Comparison of ENCODE assay signal across 8 mouse cellular contexts in the genomic region with DNA sequence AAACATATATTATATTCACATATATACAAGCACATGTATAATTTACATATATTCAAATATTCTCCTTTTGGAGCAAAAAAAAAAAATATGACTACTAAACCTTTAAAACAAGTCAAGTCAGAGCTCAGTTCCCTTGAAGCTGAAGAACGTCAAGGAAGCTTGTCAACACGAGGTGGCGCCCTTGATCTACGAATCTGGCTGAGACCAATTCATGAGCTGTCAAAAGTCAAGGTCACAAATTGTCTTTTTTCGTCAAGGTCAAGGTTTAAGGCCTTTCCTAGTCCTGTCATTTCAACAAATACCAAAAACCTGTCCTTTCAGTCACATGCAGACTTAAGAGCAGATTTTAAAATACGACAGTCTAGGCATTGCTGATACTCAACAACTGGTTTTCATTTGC. TPM values are rescaled to one million over a fixed set of nuclear protein-coding genes. Genes with fewer than 3 reads are reported as not detected.
DNase-seq lines count a peak whose midpoint lies in the region; ATAC-seq and TF ChIP-seq lines count a peak whose summit lies in the region.
"Had no signal": no experiment of that assay in that cellular context is flagged by ENCODE, and none has a peak within 500 bp of the region (broad histone marks: within the 10 kb centered on the region; RNA-seq: fewer than 3 reads in every experiment).

No protein-coding gene starts in this region.

- no peak overlapping the region for H3K27ac ChIP-seq in embryonic fibroblast, embryonic 13.5 days (ENCODE audit: insufficient read depth, low read length)
- H3K27ac ChIP-seq in liver, embryonic 11.5 days (ENCODE audit: low read depth, low read length) = no peak overlapping the region

- under 1% methylated on average over 6 of the region's 6 CpGs for WGBS in liver, embryonic 11.5 days

- no peaks in the 10 kb centered on the region for H3K4me1 ChIP-seq in embryonic fibroblast, embryonic 13.5 days (ENCODE audit: control insufficient read depth, insufficient read depth, low read length)
- 0 out of 2 replicates have a peak, but pooled peaks cover 6% of the 10 kb centered on the region for H3K4me1 ChIP-seq in liver, embryonic 11.5 days (replicated peaks; ENCODE audit: control insufficient read depth, insufficient read depth, low read length)

- no peaks in the 10 kb centered on the region for H3K36me3 ChIP-seq in liver, embryonic 11.5 days (ENCODE audit: control insufficient read depth, insufficient read depth, low read length)

- TF ChIP-seq POLR2A in embryonic fibroblast, embryonic 13.5 days (IDR thresholded peaks at IDR 0.05; ENCODE audit: low read depth, low read length) = no peak

- peak; percentile 51 for DNase-seq in right cerebral cortex, adult 18-20 months
- DNase-seq in right cerebral cortex, postnatal 25 days = no peak
- peak; percentile 79 to 80 for DNase-seq in adrenal gland, postnatal 36 days
- peak; percentile 90 for DNase-seq in kidney, adult 9 months
- peak; percentile 64 for DNase-seq in liver, embryonic 11.5 days (ENCODE audit: low spot score)
- DNase-seq in skeletal muscle tissue, adult 2 months (ENCODE audit: low read depth, low spot score) = peak; percentile 64

- no peak overlapping the region for H3K4me2 ChIP-seq in liver, embryonic 11.5 days

- no peaks in the 10 kb centered on the region for H3K9me3 ChIP-seq in liver, embryonic 11.5 days (ENCODE audit: control insufficient read depth, low read length)

- peaks cover 98% of the 10 kb centered on the region for H3K27me3 ChIP-seq in liver, embryonic 11.5 days (replicated peaks; ENCODE audit: control insufficient read depth, insufficient read depth, low read length)

- no peak for ATAC-seq in liver, embryonic 11.5 days (replicated peaks; ENCODE audit: low FRiP score)

- no peak overlapping the region for H3K4me3 ChIP-seq in embryonic fibroblast, embryonic 13.5 days (ENCODE audit: insufficient read depth, low read length)
- no peak overlapping the region for H3K4me3 ChIP-seq in liver, embryonic 11.5 days (ENCODE audit: low read depth, low read length)

- no peak overlapping the region for H3K9ac ChIP-seq in liver, embryonic 11.5 days (ENCODE audit: low read depth, low read length)

- TF ChIP-seq CTCF in embryonic fibroblast, embryonic 13.5 days (IDR thresholded peaks at IDR 0.05; ENCODE audit: borderline replicate concordance, insufficient read depth, low read length) = peak; percentile 69; the same call in 1 of the 2 replicates

RNA-seq across cellular contexts. Expression of gene Hoxa13, which starts 3.7 kb away (rescaled TPM):
- total RNA-seq in adrenal gland, postnatal 36 days (2021) = not detected
- 3.3 and 5.0 TPM in 2 replicates for polyA plus RNA-seq in embryonic fibroblast, embryonic 13.5 days (2011; ENCODE audit: insufficient read length, low read depth, missing spikeins)
- 0.15 and 0.30 TPM in 2 replicates for polyA plus RNA-seq in liver, embryonic 11.5 days (2014; fragmentation: Nextera tagmentation; extraction: Ambion mirVana)
- polyA plus RNA-seq: heart, embryonic 14.5 days had no signal

RNA-seq across cellular contexts. Expression of gene Hoxa11, which starts 11.3 kb away (rescaled TPM):
- total RNA-seq in adrenal gland, postnatal 36 days (2021) = not detected
- polyA plus RNA-seq in embryonic fibroblast, embryonic 13.5 days (2011; ENCODE audit: insufficient read length, low read depth, missing spikeins) = 5.1 and 9.2 TPM in 2 replicates
- 0.18 and 0.26 TPM in 2 replicates for polyA plus RNA-seq in liver, embryonic 11.5 days (2014; fragmentation: Nextera tagmentation; extraction: Ambion mirVana)
- polyA plus RNA-seq: heart, embryonic 14.5 days had no signal

RNA-seq across cellular contexts. Expression of gene Hoxa10, which starts 16.3 kb away (rescaled TPM):
- total RNA-seq in adrenal gland, postnatal 36 days (2021) = under 1 TPM; 0.20 to 0.30 TPM
- polyA plus RNA-seq in embryonic fibroblast, embryonic 13.5 days (2011; ENCODE audit: insufficient read length, low read depth, missing spikeins) = 12.1 and 18.2 TPM in 2 replicates
- 0.91 and 2.2 TPM in 2 replicates for polyA plus RNA-seq in liver, embryonic 11.5 days (2014; fragmentation: Nextera tagmentation; extraction: Ambion mirVana)

RNA-seq across cellular contexts. Expression of gene Hoxa9, which starts 26.1 kb away (rescaled TPM):
- 1 to 10 TPM in 1 of 2 experiments, under 1 TPM in 1; 0.56 to 1.3 TPM for total RNA-seq in adrenal gland, postnatal 36 days (2021)
- polyA plus RNA-seq in embryonic fibroblast, embryonic 13.5 days (2011; ENCODE audit: insufficient read length, low read depth, missing spikeins) = 9.9 and 13.6 TPM in 2 replicates
- 1.8 and 2.2 TPM in 2 replicates for polyA plus RNA-seq in liver, embryonic 11.5 days (2014; fragmentation: Nextera tagmentation; extraction: Ambion mirVana)

RNA-seq across cellular contexts. Expression of gene Hoxa7, which starts 35.3 kb away (rescaled TPM):
- total RNA-seq in adrenal gland, postnatal 36 days (2021) = 10 to 100 TPM; 19.1 to 20.1 TPM
- 15.8 and 21.6 TPM in 2 replicates for polyA plus RNA-seq in embryonic fibroblast, embryonic 13.5 days (2011; ENCODE audit: insufficient read length, low read depth, missing spikeins)
- polyA plus RNA-seq in liver, embryonic 11.5 days (2014; fragmentation: Nextera tagmentation; extraction: Ambion mirVana) = 2.7 and 3.1 TPM in 2 replicates
